Mouse (Mus musculus): ENCODE measurements at regions not wholly inside any gene's neighbourhood (a gene's known extent, or its start where the extent isn't known, plus 50 kb on each side); places are given as distances from the start of the nearest gene placed in this dataset.

GRCm38 (mm10) chr13:54310144-54310543, 61.0 kb upstream of the Cplx2 start:
- no peak for TF ChIP-seq POLR2A (IDR thresholded peaks at IDR 0.05; ENCODE audit: control insufficient read depth, low read depth, low read length)
- no peak for TF ChIP-seq CTCF (IDR thresholded peaks at IDR 0.05; ENCODE audit: control insufficient read depth, insufficient read depth, insufficient replicate concordance, low read depth, low read length)

Measured in testis, adult 2 months (tissue).